Mouse (Mus musculus): ENCODE results near the gene Olfr401. TPM values are rescaled to one million over a fixed set of nuclear protein-coding genes. Genes with fewer than 3 reads are reported as not detected.

The Olfr401 gene
- polyA plus RNA-seq, 1 experiment from 2014 or later: not detected

Other genes starting within 250 kb of the Olfr401 start
- gene Olfr394, start 222.9 kb upstream of the Olfr401 start, polyA plus RNA-seq (2014; fragmentation: Nextera tagmentation; extraction: Ambion mirVana): not detected in 2 replicates
- gene Olfr395, start 204.4 kb upstream of the Olfr401 start, polyA plus RNA-seq (2014; fragmentation: Nextera tagmentation; extraction: Ambion mirVana): not detected in 2 replicates
- gene Olfr23, start 177.0 kb upstream of the Olfr401 start, polyA plus RNA-seq (2014; fragmentation: Nextera tagmentation; extraction: Ambion mirVana): not detected in 2 replicates
- not detected in 2 replicates for gene Olfr397, start 152.9 kb upstream of the Olfr401 start, polyA plus RNA-seq (2014; fragmentation: Nextera tagmentation; extraction: Ambion mirVana)
- not detected in 2 replicates for gene Olfr398, start 123.3 kb upstream of the Olfr401 start, polyA plus RNA-seq (2014; fragmentation: Nextera tagmentation; extraction: Ambion mirVana)
- not detected in 2 replicates for gene Olfr139, start 57.2 kb upstream of the Olfr401 start, polyA plus RNA-seq (2014; fragmentation: Nextera tagmentation; extraction: Ambion mirVana)
- gene Olfr399, start 57.1 kb upstream of the Olfr401 start, polyA plus RNA-seq (2014; fragmentation: Nextera tagmentation; extraction: Ambion mirVana): not detected in 2 replicates
- gene Zfp616, start 43.8 kb upstream of the Olfr401 start, polyA plus RNA-seq (2014; fragmentation: Nextera tagmentation; extraction: Ambion mirVana): not detected in 2 replicates
- not detected in 2 replicates for gene Olfr402, start 39.8 kb downstream of the Olfr401 start, polyA plus RNA-seq (2014; fragmentation: Nextera tagmentation; extraction: Ambion mirVana)
- gene Olfr403, start 72.5 kb downstream of the Olfr401 start, polyA plus RNA-seq (2014; fragmentation: Nextera tagmentation; extraction: Ambion mirVana): not detected in 2 replicates
- not detected in 2 replicates for gene Olfr43, start 97.7 kb downstream of the Olfr401 start, polyA plus RNA-seq (2014; fragmentation: Nextera tagmentation; extraction: Ambion mirVana)
- gene Olfr406, start 146.1 kb downstream of the Olfr401 start, polyA plus RNA-seq (2014; fragmentation: Nextera tagmentation; extraction: Ambion mirVana): not detected in 2 replicates
- not detected in 2 replicates for gene Olfr59, start 170.0 kb downstream of the Olfr401 start, polyA plus RNA-seq (2014; fragmentation: Nextera tagmentation; extraction: Ambion mirVana)
- gene Olfr410, start 224.3 kb downstream of the Olfr401 start, polyA plus RNA-seq (2014; fragmentation: Nextera tagmentation; extraction: Ambion mirVana): not detected in 2 replicates
- gene Olfr411, start 238.9 kb downstream of the Olfr401 start, polyA plus RNA-seq (2014; fragmentation: Nextera tagmentation; extraction: Ambion mirVana): not detected in 2 replicates
- not detected in 2 replicates for gene Olfr412, start 248.4 kb downstream of the Olfr401 start, polyA plus RNA-seq (2014; fragmentation: Nextera tagmentation; extraction: Ambion mirVana)

Measured in intestine, embryonic 14.5 days (tissue).